Mouse (Mus musculus) kidney, adult 2 months (tissue): ENCODE measurements at regions not wholly inside any gene's neighbourhood (a gene's known extent, or its start where the extent isn't known, plus 50 kb on each side); places are given as distances from the start of the nearest gene placed in this dataset.

Experiments
- DNase-seq: peaks from one replicate; pipeline ENCODE4 v3.0.0; 2021
- H3K27ac ChIP-seq: fragments of 200-500 bp; 2 replicates; pipeline ENCODE4 v1.5.1; 2012; ENCODE audit warnings: low read depth, low read length, control low read depth, inconsistent platforms; ENCODE audit not compliant: insufficient read depth
- H3K27me3 ChIP-seq: fragments of 200-500 bp; replicated peaks from 2 replicates; pipeline ENCODE4 v1.6.1; 2012; ENCODE audit warnings: mild to moderate bottlenecking, moderate library complexity, low read length, inconsistent platforms; ENCODE audit not compliant: control insufficient read depth, insufficient read depth
- H3K36me3 ChIP-seq: fragments of 200-500 bp; 2 replicates; pipeline ENCODE4 v1.6.1; 2012; ENCODE audit warnings: mild to moderate bottlenecking, moderate library complexity, low read length, inconsistent platforms; ENCODE audit not compliant: control insufficient read depth, insufficient read depth
- H3K4me1 ChIP-seq: fragments of 200-500 bp; 2 replicates; pipeline ENCODE4 v1.6.1; 2011; ENCODE audit warnings: low read length; ENCODE audit not compliant: control insufficient read depth, insufficient read depth
- H3K4me3 ChIP-seq: fragments of 200-500 bp; 2 replicates; pipeline ENCODE4 v1.5.1; 2011; ENCODE audit warnings: mild to moderate bottlenecking, low read depth, low read length, control low read depth; ENCODE audit not compliant: insufficient read depth
- CTCF ChIP-seq: fragments of 200-500 bp; conservative IDR thresholded peaks from 2 replicates; pipeline ENCODE4 v1.5.1; 2011; ENCODE audit warnings: low read depth, mild to moderate bottlenecking, control low read depth, low read length, moderate library complexity, mixed read lengths; ENCODE audit not compliant: insufficient read depth, insufficient read length
- POLR2A ChIP-seq: fragments of 200-500 bp; IDR thresholded peaks from one replicate; pipeline ENCODE4 v1.6.1; 2011; ENCODE audit warnings: low read depth, low read length, control low read depth
- WGBS: fragments of 180-500 bp; shearing (Covaris S2); methylation state at CpG from one replicate; pipeline ENCODE4 v1.1.7; 2018; 5-methylcytosine and 5-hydroxymethylcytosine counted together

- no peak overlapping the region for H3K4me3 ChIP-seq
- H3K36me3 ChIP-seq: no peaks in the 10 kb centered on the region
- H3K4me1 ChIP-seq: no peaks in the 10 kb centered on the region
- WGBS: 61% methylated on average over 5 of the region's 5 CpGs
- no peak for TF ChIP-seq CTCF
- no peak for TF ChIP-seq POLR2A
- no peak overlapping the region for H3K27ac ChIP-seq
- H3K27me3 ChIP-seq: no peaks in the 10 kb centered on the region
- no peak for DNase-seq
These were observed 69.8 kb upstream of the Pmfbp1 start for GRCm38 (mm10) chr8:109424004-109424403.

- no peak for TF ChIP-seq POLR2A
- no peak for TF ChIP-seq CTCF
- Histone ChIP-seq H3K4me3 (no peak overlapping the region), H3K36me3 (no peaks in the 10 kb centered on the region), H3K4me1 (no peaks in the 10 kb centered on the region), H3K27me3 (no peaks in the 10 kb centered on the region), H3K27ac (no peak overlapping the region)
- WGBS: 52% methylated on average over 9 of the region's 9 CpGs
- no peak for DNase-seq
These were observed 65.3 kb upstream of the Pmfbp1 start for GRCm38 (mm10) chr8:109428551-109428950.

GRCm38 (mm10) chr8:109434538-109434937 is 59.3 kb upstream of the Pmfbp1 start:
- no peaks in the 10 kb centered on the region for H3K36me3 ChIP-seq
- TF ChIP-seq CTCF (no peak), POLR2A (no peak)
- H3K27me3 ChIP-seq: no peaks in the 10 kb centered on the region
- no peaks in the 10 kb centered on the region for H3K4me1 ChIP-seq
- WGBS: 89% methylated on average over 12 of the region's 12 CpGs
- H3K27ac ChIP-seq: no peak overlapping the region
- no peak for DNase-seq
- H3K4me3 ChIP-seq: no peak overlapping the region

- no peak for TF ChIP-seq POLR2A
- TF ChIP-seq CTCF: no peak
- Histone ChIP-seq H3K4me1 (no peaks in the 10 kb centered on the region), H3K36me3 (no peaks in the 10 kb centered on the region), H3K27ac (no peak overlapping the region), H3K27me3 (no peaks in the 10 kb centered on the region), H3K4me3 (no peak overlapping the region)
- no peak for DNase-seq
- WGBS: 64% methylated on average over 4 of the region's 4 CpGs
These were observed 57.8 kb upstream of the Pmfbp1 start for GRCm38 (mm10) chr8:109436056-109436455.

- no peak for DNase-seq
- no peaks in the 10 kb centered on the region for H3K27me3 ChIP-seq
- H3K27ac ChIP-seq: no peak overlapping the region
- H3K4me1 ChIP-seq: no peaks in the 10 kb centered on the region
- no peak for TF ChIP-seq POLR2A
- TF ChIP-seq CTCF: no peak
- 26% methylated on average over 19 of the region's 19 CpGs for WGBS
- no peaks in the 10 kb centered on the region for H3K36me3 ChIP-seq
- no peak overlapping the region for H3K4me3 ChIP-seq
These were observed 56.8 kb upstream of the Pmfbp1 start for GRCm38 (mm10) chr8:109436830-109437567.

- Histone ChIP-seq H3K4me3 (no peak overlapping the region), H3K27ac (no peak overlapping the region), H3K36me3 (no peaks in the 10 kb centered on the region), H3K4me1 (no peaks in the 10 kb centered on the region), H3K27me3 (no peaks in the 10 kb centered on the region)
- no peak for DNase-seq
- TF ChIP-seq CTCF (no peak), POLR2A (no peak)
- 95% methylated on average over 7 of the region's 7 CpGs for WGBS
These were observed 55.3 kb upstream of the Pmfbp1 start for GRCm38 (mm10) chr8:109438531-109438930.
